Mouse (Mus musculus): ENCODE measurements around the gene Tmem268.

The Tmem268 gene

DNA sequence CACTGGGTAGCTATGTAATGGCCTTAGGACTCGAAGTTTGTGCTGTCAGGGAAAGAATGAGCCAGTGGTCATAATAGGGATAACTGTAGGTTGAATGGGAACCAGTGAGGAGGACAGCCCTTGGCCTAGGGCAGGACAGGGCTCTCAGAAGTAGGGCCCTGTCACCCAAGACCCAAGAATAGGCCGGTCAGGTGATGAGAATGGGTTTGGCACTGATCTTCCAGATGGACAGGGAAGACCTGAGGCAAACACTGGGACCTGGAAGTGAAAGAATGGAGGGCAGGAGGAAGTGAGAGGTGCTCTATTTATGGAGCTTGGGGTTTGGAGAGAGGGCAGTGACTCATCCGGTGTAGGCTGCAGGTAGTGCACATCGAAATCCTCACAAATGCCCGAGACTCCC is 1.9 kb upstream of the Tmem268 start:
- no peak for DNase-seq

DNA sequence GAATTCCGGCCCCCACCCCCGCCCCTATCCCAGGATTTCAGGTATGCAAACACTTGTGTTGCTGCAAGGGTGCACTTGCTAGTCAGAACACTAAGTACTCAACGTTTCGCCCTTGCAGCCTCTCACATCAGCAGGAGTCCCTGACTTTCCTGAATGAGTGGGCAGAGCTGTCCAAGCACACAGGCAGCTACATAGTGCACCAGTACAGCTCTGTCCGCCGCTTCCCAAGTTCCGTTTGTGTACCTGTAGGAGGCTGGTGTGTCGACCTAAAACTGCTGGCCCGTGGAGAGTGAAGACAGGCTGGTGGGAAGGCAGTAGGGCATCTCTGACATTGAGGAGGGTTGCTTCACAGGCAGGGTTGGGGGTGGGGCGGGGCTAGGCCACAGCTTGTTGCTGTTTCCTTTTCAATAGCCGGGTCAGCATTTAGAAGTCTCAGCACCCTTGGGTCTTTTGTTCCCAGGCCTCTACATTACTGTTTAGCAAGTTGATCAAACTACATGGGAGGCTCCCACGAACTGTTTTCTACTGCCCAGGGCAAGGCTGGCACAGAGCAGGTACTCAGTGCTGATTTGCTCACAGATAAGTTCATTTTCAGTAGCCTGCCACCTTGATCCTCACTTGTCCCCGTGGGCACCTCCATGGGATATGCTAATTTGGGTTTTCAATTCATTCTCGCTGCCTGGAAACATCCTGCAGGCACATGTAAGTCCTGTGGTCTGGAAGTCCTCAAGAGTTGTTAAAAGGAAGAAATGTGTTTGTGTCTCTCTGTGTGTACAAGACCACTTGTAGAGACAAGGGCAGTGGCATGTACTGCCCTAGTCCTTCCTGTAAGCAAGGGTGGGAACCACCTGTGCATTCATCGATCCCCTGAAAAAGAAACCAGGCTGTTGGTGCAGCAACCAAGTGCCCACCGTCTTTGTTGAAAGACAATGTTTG is 1.2 kb upstream of the Tmem268 start:
- DNase-seq, result peak in 1 of 2 experiments; percentile 17

DNA sequence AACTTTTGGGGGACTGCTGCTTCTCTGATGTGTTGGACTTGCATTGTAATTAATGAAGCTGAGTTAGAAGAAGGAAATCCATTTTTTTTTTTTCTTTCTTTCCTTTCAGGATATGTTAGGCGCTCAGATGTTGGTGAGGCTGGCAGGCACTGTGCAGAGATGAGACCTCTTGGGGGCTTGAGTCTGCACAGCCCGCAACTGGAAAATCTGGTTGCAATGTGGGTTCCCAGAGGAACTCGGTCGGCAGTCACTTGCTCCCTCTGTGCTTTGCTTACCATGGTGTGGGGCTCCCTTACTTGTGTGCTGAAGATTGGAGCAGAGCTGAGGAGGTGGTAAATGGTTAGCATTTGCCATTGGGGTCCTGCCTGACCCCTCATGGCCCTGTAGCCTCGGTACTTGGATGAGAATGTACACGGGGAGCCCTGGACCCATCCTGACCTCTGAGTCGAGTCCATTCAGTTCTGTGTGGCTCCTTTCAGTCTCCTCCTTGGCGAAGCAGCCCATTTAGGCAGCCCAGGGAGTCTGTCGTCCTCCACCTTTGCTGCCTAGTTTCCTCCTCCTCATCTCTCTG is 631 bp downstream of the Tmem268 start:
- DNase-seq, result peak in 1 of 2 experiments; percentile 23

DNA sequence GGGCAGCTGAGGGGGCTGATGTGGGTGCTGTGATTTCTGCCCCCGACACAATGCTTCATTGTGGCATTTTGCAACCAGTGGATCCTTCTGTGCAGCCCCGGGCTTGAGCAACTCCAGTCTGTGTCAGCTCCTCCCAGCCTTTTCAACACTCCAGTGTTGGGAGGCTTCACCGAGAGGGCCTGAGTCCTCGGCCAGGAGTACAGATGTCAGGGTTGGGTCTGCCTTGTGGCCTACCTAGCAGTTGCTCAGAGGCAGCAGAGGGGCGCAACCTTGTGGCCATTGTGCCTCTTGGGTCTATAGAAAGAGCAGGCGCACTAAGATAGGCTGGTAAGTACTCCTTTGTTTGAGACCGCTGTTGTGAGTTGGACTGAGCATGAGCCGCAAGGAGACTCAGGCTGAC is 1.5 kb downstream of the Tmem268 start:
- DNase-seq, result no peak

DNA sequence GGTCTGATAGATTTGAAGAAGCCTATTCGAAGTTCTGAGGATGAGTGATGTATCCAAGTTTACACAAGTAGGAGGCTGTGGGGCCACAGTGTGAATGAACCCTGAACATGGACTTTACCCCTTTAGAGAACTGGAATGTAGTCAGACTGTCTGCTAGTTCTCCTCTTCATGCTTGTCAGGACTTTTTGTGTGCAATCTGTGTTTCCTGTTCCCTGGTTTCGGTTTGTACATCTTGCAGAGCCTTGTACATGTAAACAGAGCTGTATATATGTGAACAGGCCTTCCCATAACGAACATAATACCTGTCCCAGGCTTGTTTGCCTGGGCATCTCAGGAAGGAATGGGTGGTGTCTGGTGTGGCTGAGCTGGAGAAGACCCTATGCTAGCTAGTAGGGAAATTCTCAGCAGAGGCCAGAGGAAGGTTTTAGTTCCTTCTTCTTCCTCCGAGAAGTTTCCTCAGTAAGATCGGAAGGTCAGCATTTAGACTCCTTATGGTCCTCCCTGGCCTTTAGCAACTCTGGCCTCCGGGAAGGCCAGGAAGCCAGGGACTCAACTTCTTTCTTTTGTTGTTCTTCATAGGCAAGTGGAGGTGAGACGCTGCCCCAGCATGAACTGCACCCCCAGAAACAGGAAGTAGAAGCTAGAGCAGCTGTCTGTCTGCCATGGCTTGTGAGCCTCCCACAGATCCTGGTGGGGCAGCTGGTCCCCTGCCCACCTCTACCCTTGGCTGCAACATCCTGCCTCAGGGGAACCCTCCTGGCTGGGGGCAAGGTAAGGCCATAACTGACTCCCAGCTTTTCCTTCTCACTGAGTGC is 3.5 kb downstream of the Tmem268 start:
- DNase-seq, result no peak

DNA sequence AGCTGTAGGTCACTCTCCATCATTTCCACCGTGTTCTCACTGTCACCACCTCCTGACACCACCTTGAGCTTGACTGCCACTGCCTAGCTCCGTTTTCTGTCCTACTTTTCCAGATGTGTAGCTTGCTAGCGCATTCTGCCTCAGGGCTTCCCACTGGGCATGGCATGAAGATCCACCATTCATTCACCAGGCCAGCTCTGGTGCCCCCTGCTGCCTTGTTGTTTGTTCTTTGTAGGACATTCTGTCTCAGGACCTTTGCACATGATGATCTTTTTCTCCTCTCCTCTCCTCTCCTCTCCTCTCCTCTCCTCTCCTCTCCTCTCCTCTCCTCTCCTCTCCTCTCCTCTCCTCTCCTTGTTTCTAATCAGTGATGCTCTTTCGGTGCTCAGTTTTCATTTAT is 4.2 kb downstream of the Tmem268 start:
- DNase-seq, result no peak

DNA sequence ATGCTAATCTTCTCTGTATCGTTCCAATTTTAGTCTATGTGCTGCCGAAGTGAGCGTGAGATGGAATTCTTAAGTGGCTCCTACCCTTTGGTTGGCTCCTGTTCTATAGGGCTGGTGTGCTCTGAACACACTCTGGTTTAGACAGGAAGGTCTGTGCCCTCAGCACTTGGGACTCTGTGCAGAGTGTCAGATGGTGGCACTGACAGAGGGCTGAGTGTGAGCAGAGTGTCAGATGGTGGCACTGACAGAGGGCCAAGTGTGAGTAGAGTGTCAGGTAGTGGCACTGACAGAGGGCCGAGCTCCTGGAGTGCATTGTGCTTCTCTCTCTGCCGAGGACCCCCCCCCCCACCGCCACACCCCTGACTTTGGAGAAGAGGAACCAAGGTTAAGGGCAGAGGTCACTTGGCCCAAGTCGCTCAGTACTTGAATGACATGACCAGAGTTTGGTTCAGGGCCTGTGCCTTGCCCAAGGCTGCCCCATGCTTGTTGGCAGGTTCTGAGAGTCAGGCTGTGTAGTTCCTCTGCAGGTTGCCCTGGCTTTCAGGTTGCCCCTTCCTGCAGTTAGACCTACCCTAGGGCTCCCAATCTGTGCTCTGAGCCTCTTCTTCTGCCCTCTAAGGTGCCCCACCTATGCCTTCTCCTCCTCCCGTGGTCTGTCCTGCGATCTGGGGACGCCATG is 9.3 kb downstream of the Tmem268 start:
- no peak for DNase-seq

DNA sequence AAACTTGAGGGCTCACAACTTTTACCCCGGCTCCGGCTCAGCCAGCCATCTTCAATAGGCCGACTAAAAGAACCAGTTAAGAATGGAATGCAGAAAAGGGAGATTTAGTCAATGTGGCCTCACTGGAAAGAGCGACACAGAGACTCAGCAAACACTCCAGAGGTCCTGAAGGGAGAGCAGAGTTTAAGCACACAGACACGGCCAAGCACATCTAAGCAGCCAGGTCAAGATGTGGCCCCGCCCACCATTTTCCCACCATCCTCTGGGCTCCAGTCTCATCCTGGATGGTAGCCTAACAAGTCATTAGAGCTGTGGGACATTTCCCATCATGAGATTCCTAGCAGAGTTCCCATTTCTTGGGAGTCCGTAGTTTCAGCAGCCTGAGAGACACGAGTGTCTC is 10.7 kb downstream of the Tmem268 start:
- DNase-seq, result no peak

DNA sequence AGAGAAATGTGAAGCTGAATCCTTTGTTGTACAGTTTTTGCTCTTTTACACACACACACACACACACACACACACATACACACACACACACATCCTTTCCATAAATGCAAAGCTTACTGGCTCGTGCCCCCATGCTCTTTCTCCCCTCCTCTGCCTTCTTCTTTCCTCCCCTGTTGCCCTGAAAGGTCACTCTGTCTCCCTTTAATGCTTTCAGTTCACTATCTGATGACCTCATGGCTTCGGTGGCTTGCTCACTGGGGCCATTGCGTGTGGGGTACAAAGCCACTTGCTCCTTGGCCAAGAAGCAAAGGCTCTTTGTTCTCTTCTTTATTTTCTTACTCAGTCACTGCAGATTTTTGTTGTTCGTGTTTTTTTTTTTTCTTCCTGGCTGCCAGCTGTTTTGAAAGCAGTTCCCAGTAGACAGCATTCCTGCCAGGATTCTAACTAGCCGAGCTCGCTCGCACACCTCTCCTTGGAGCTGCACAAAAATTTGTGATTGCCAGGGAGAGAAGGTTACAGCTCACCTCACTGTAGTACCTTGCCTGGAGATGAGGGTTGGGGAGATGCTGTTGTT is 11.7 kb downstream of the Tmem268 start:
- no peak for DNase-seq

DNA sequence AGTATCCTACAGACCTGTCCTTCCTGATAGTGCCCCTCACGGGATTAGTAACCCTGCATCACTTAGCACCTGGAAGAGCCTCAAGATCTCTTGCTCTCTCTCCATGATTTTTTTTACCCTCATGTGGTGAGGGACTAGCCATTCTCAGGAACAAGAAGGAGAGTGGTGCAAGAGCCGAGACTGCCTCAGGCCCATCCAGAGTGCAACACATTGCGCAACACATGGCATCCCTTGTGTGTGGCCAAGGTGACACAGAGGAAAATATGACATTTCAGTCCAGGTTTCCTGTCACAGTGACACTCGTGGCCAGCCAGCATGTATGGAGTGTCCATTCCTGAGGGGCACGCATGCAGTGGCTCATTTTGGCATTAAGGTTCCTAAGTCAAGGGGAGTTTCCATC is 14.0 kb downstream of the Tmem268 start:
- no peak for DNase-seq

DNA sequence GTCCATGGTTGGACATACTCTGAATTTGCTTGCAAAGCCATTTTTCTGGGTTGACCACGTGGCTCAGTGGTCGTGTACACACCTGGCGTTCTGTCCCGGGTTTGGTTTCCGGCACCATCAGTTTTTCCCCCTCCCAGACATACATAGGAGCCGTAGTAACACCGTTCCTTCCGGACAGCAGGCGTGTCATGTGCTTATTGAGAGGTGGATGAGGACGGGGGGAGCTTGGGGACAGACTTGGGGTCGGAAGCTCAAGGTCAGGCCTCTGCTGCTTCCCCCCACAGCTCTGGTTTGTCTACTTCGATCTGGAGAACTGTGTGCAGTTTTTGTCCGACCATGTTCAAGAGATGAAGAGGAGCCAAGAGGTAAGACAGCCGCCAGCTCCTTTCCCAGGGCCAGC is 21.1 kb downstream of the Tmem268 start:
- no peak for DNase-seq

DNA sequence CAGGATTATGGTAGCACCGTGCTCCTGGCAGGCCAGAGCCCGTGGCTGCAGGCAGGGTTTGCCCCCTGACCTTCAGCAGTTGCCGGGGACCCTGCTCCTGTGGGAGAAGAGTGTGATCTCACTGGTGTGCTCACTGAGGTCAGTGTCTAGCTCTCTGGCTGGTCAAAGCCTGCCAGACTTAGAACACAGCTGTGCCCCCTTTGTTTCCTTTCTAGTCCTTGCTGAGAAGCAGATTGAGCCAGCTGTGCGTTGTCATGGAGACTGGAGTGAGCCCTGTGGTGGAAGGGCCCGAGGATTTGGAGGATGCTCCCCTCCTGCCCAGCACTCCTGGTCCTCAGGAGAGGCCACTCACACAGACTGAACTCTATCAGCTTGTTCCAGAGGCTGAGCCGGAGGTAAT is 21.5 kb downstream of the Tmem268 start:
- no peak for DNase-seq

DNA sequence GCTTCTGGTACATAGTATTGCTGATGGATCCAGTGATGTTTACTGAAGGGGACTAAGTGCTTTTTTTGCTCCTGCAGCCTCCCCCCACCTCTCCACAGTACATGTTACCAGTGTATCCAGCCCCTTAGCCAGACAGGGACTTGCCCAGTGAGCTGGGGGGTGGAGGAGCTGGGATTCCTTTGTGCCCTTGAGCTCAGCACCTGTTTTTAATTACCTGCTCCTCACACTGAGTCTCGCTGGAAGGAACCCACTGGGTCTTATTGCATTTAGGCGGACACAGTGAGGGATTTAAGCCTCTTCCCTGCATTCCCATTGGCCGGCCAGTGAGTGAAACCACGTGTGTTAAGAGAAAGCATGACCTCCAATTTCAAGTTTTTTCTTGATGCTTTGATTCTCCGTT is 24.0 kb downstream of the Tmem268 start:
- DNase-seq, result no peak

DNA sequence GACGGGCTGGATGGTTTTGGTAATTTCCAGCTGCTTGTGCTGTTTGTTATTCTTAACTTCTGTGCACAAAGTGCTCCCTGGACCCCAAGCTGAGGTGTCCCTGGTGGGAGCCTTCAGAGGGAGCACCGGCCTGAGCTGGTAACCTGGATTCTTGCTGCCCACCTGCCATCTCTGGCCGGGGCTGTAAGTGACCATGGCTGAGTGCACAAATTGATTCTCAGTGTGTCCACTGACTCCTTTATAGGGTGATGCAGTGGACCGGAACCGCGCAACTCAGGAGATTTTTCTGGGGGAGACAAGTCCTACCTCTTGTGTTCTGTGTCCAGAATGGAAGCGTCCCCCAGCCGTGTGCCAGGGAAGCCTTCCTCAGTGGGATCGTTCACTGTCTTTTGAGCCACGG is 26.6 kb downstream of the Tmem268 start:
- DNase-seq, result no peak

DNA sequence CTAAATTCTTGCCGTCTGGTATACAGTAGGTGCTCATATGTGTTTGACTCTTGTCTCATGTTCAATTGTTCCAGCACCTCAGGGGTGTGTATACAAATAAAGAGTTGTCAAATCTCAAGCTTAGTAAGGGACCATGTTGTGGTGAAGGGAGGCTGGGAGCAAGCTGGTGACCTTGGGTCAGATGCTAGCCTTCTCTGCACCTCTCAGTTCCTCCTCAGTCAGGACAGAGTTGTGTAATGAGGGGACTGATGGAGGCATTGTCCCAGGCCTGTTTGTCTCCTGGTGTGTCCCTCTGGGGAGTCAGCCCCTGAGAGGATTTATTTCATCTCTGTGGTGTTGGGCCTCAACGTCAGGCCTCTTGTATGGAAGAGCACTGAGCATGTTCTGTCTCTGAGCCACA is 27.7 kb downstream of the Tmem268 start:
- no peak for DNase-seq

DNA sequence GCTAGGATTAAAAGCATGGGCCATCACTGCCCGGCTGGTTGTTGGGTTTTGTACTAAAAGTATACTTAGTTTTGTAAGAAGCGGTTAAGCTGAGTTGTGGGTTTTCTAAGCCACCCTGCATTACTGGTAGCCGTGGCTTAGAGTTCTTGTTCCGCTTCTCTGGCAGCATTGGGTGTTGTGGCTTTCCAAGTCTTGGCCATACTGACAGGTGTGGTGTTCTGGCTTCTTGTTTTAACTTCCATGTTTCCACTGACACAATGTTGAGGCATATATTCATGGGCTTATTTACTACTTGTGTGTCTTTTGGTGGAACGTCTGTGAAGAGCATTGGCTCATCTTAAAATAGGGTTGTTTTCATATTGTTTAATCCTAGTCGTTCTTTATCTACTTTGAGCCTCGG is 31.4 kb downstream of the Tmem268 start:
- DNase-seq, result no peak

DNA sequence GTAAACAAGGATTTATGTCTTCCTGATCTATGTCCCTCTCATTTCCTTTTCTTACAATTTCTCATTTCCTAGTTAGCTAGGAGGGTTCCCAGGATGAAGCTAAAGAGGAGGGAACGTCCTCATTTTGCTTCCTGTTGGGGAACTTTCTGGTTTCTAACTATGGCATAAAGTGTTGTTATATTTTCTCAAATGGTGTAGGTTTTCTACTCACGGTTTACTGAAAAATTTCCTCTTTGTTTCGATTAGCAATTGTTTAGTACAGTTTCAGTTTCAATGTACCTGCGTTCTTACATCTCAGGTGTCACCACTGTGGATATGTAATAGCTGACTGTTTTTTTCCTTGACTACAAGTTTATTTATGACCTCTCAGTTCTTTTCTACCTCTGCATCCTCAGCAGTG is 32.0 kb downstream of the Tmem268 start:
- no peak for DNase-seq

DNA sequence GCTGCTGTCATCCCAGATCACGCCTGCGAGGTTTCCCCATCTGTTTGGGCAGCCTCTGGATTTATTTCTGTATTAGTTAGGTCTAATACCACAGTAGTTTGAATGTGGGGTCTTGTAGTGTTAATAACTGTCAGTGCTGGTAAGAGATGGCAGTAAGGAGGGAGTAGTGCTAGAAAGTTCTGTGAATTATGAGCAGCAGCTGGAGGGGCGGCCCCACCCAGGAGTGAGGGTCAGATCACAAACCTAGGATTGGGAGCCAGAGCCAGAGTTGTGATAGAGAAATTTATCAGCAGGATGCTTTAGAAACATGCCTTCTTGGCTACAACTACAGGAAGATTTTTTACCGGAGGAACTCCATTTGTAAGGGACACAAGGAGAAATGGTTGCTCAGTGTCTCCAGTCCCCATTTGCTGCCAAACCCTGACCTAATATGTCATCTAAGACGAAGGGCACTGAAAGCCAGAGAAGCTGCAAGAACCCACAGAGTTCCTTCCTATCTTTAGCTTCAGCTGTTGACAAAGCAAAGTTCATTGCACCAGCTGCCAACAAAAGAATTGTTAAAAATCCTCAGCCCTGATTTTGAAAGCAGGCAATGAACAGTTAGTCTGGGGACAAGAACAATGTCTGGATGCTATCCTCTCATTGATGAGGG is 36.0 kb downstream of the Tmem268 start:
- DNase-seq, result no peak

DNA sequence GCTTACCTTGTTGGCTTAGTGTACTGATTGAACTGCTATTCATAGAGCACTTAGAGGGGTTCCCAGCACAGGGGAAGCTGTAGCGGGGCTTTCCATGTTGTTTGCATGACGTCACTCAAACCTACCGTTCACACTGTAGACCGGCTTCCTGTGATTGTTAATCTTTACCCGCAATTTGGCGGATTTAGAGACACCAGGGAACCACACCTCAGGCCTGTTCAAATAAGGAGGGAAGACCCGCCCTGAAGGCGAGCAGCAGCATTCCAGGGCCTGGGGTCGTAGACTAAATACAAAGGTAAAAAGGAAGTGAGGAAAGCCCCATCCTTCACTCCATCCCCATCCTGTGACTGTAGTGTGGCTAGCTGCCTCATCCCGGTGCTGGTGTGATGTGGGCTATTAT is 36.7 kb downstream of the Tmem268 start:
- no peak for DNase-seq

DNA sequence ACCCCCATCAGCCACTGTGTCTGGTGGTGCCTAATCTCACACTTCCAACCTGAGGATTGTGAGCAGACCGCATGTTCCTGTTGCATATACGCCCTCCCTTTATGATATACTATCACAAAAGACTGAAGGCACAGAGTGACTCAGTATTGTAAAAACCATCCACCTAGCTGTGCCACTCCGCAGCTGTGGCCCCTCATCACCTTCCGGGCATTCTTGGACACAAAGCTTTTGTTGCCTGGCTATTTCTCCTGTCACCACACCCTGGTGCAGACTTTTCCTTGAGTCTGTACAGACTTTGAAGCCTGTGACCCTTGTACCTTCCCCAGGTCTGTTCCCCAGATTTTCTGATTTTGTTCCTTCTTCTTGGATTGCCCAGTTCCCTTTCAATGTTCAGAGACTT is 37.4 kb downstream of the Tmem268 start:
- no peak for DNase-seq

DNA sequence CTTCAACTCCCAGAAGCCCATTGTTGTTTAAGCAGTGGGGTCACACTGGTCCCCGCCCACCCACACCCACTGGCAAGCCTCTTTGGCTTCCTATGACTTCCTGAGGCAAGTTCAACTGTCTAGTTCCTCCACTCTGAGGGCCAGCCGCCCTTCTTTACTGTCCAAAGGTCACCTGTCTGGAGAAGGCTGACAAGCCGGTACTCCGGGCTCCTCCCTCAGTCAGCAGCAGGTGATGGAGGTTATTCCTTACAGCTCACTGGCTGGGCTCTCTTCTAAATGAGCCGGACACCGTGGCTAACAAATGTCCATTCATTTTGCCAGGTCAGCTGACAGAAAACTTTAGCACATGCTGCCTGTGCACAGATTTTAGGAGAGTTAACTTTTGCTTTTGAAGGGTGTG is 42.2 kb downstream of the Tmem268 start:
- no peak for DNase-seq

DNA sequence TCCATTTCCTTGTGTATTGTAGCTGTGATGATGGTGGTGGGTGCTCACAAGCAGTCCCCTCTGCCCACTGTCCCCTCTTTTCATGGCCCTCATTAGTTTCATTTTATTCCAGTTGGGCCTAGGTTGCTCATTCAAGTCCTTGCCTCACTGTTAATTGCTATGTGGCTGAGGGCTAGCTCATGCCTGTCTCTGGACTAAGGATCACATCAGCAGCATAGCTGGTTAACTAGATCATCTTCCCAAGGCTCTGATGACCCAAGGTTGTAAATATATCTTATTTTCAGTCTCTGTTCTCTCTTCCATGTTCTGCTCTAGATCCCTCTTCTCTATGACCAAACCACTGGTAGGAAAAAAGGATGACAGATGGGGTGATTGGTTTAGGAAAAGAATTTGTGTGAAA is 42.7 kb downstream of the Tmem268 start:
- no peak for DNase-seq

Data from cerebellum, postnatal 25 days (tissue).